Mouse (Mus musculus) liver, embryonic 14.5 days (tissue): Measurements from ENCODE around the gene Cyp3a41a. TPM values are rescaled to one million over a fixed set of nuclear protein-coding genes. Genes with fewer than 3 reads are reported as not detected.
"Not testable (repeated sequence)": the region's sequence is repeated elsewhere in the genome, so short reads cannot be mapped to it uniquely, and the experiment has no call there.

Source experiments
- ATAC-seq: fragments of 200-750 bp; cut with Nextera tagmentation; 2 replicates; pipeline ENCODE4 v1.8.0; 2017; ENCODE audit warnings: moderate number of reproducible peaks, mild to moderate bottlenecking, moderate library complexity; ENCODE audit not compliant: insufficient read depth
- DNase-seq, 3 experiments: peaks; one replicate each; pipeline ENCODE4 v3.0.0-alpha.2; 2012 to 2013; ENCODE audit warnings: low read depth in 3 of 3, low spot score in 3 of 3
- H3K27ac ChIP-seq: fragments of 300-500 bp; sonication (generic); 2 replicates; pipeline ENCODE4 v1.5.1; 2014; ENCODE audit warnings: moderate library complexity, mild to moderate bottlenecking, control low read depth, inconsistent platforms
- H3K27me3 ChIP-seq: fragments of 300-500 bp; sonication (generic); 2 replicates; pipeline ENCODE4 v1.6.1; 2014; ENCODE audit warnings: mild to moderate bottlenecking, low read length, moderate library complexity; ENCODE audit not compliant: control insufficient read depth, insufficient read depth
- H3K36me3 ChIP-seq: fragments of 300-500 bp; sonication (generic); replicated peaks from 2 replicates; pipeline ENCODE4 v1.6.1; 2014; ENCODE audit warnings: low read depth; ENCODE audit not compliant: control insufficient read depth, insufficient read depth
- H3K4me1 ChIP-seq, 2 experiments: fragments of 200-500 bp in 1 of 2; fragments of 300-500 bp in 1 of 2; sonication (generic) in 1 of 2; replicated peaks; 2 replicates each; pipeline ENCODE4 v1.6.1; 2012 to 2014; ENCODE audit warnings: antibody characterized with exemption in 1 of 2, inconsistent platforms in 1 of 2, low read length in 1 of 2; ENCODE audit not compliant: control insufficient read depth in 2 of 2, insufficient read depth in 2 of 2
- H3K4me2 ChIP-seq: fragments of 300-500 bp; sonication (generic); 2 replicates; pipeline ENCODE4 v1.6.1; 2014; ENCODE audit warnings: low read depth, mild to moderate bottlenecking, control low read depth, moderate library complexity
- H3K4me3 ChIP-seq, 2 experiments: fragments of 200-500 bp in 1 of 2; fragments of 300-500 bp in 1 of 2; sonication (generic) in 1 of 2; 2 replicates each; pipeline ENCODE4 v1.5.1; 2012 to 2014; ENCODE audit warnings: low read depth in 2 of 2, low read length in 2 of 2, mild to moderate bottlenecking in 2 of 2, control low read depth in 1 of 2, inconsistent platforms in 1 of 2, moderate library complexity in 1 of 2; ENCODE audit not compliant: insufficient read depth in 1 of 2
- H3K9ac ChIP-seq: fragments of 300-500 bp; sonication (generic); replicated peaks from 2 replicates; pipeline ENCODE4 v1.6.1; 2014; ENCODE audit warnings: mild to moderate bottlenecking, control low read depth, moderate library complexity
- H3K9me3 ChIP-seq: fragments of 300-500 bp; sonication (generic); 2 replicates; pipeline ENCODE4 v1.6.1; 2016; ENCODE audit warnings: low read length, mixed read lengths; ENCODE audit not compliant: control insufficient read depth
- CTCF ChIP-seq: IDR thresholded peaks from 2 replicates; pipeline ENCODE4 v1.5.1; 2016; ENCODE audit warnings: antibody characterized with exemption, low read depth, control low read depth
- EP300 ChIP-seq: IDR thresholded peaks from 2 replicates; pipeline ENCODE4 v1.6.1; 2016; ENCODE audit warnings: antibody characterized with exemption, low read depth
- WGBS: fragments of 180-500 bp; shearing (Covaris S2); extraction: QIAGEN DNeasy Blood & Tissue Kit; methylation state at CpG from one replicate; pipeline ENCODE4 v1.1.7; 2014; ENCODE audit not compliant: insufficient replicate concordance; 5-methylcytosine and 5-hydroxymethylcytosine counted together
- polyA plus RNA-seq, 2 experiments: library from polyadenylated mRNA; depleted of rRNA in 1 of 2; stranded (reverse) in 1 of 2; unstranded in 1 of 2; fragments of >200 nt; fragmentation: Nextera tagmentation in 1 of 2; extraction: Ambion mirVana in 1 of 2; gene quantifications; 2 replicates each; pipeline versions ENCODE4 v1.2.1 to v1.2.3; 2012 to 2014

Gene Cyp3a41a
- polyA plus RNA-seq (2012; rRNA removed) (0.02 TPM in 1 of 2 replicates, not detected in the other), polyA plus RNA-seq (2014; fragmentation: Nextera tagmentation; extraction: Ambion mirVana) (0.10 and 0.21 TPM in 2 replicates)

DNA sequence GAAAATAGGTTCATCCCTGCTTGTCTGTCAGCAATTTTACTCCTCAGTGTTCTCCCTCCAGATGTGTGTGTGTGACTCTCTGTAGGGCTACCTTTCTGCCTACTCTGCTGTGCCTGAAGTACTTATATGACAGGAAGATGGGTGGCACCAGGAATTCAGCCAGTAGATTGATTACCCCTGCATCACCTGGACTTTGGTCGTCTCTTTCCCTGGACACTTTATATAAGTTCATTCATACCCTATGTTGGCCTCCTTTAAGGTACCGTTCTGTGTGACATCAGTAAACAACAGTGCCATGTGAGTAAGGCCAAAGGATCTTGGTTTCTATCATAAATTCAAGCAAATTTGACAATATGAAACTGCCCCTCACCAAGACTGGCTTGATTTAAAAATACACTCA lies at the start of gene Cyp3a41a:
Cyp3a41a (minus strand) TSS at position 101 of the 400 bp plus-strand sequence.
- 60% methylated on average over 1 of the region's 2 CpGs for WGBS
- DNase-seq, H3K27ac ChIP-seq, H3K9ac ChIP-seq, H3K36me3 ChIP-seq, H3K4me1 ChIP-seq, H3K27me3 ChIP-seq, H3K9me3 ChIP-seq, ATAC-seq, H3K4me2 ChIP-seq, H3K4me3 ChIP-seq: not testable (repeated sequence)

DNA sequence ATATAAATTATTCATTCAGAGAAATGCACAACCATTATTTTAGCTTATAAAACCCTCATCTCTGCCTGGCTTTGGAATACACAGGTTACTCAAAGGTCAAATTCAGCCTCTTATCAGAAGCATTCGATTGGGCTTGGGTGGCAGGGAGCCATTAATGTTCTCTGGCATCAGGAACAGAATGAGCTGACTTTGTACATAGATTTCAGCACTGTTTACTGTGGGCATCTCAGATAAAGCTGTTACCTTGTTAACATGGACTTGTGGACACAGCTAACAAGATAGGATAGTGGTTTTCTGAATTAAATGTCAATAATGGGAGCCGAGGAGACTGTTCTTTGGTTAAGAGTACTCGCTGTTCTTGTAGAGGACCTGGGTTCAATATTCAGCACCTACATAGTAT lies 17.6 kb upstream of the Cyp3a41a start:
- 58% methylated on average over 3 of the region's 3 CpGs for WGBS
- H3K4me3 ChIP-seq, H3K36me3 ChIP-seq, H3K9ac ChIP-seq, H3K4me1 ChIP-seq, H3K9me3 ChIP-seq, ATAC-seq, DNase-seq, H3K27me3 ChIP-seq, H3K27ac ChIP-seq, H3K4me2 ChIP-seq: not testable (repeated sequence)

DNA sequence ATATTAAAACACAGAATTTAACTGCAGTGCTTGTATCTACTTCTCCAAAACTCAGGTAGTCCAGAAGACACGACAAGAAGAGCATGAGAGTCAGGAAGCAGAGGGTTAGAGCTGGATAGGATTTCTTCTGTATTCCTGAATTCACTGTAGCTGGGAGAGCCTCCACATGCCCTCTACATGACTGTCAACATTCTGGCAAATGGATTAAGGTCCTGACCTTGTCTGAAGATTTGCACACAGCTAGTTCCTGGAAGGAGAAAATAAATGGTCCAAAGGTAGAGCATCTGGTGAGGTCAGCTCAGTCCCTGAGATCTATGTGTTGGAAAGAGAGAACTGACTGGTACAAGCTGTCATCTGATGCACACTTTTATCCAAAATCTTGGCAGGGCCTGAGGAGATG lies 5.6 kb downstream of the Cyp3a41a start:
- not testable (repeated sequence) for H3K4me2 ChIP-seq, H3K9ac ChIP-seq, H3K36me3 ChIP-seq, H3K27ac ChIP-seq, H3K9me3 ChIP-seq, H3K4me1 ChIP-seq, H3K27me3 ChIP-seq, H3K4me3 ChIP-seq, DNase-seq, ATAC-seq
- 26% methylated on average over 1 of the region's 1 CpGs for WGBS

DNA sequence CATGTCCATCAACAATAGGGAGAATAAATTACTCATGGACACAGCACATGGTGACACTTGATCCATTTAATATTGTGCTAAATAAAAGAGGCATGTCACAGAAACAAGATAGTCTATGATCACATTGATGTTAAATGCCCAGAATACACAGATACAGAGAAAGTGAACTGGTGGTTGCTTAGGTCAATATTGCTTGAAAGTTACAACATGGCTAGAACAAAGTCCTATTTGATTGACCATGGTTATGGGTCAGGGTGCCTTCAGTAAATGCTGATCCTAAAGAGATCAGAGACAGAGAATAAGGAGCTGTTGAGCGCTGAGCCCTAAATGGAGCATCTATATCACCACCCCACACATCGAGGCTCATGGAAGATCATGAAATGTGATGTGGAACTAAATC lies 12.6 kb downstream of the Cyp3a41a start:
- H3K4me3 ChIP-seq, H3K27ac ChIP-seq, H3K4me2 ChIP-seq, ATAC-seq, H3K36me3 ChIP-seq, H3K27me3 ChIP-seq, H3K9ac ChIP-seq, DNase-seq, H3K4me1 ChIP-seq, H3K9me3 ChIP-seq: not testable (repeated sequence)
- 59% methylated on average over 2 of the region's 2 CpGs for WGBS

DNA sequence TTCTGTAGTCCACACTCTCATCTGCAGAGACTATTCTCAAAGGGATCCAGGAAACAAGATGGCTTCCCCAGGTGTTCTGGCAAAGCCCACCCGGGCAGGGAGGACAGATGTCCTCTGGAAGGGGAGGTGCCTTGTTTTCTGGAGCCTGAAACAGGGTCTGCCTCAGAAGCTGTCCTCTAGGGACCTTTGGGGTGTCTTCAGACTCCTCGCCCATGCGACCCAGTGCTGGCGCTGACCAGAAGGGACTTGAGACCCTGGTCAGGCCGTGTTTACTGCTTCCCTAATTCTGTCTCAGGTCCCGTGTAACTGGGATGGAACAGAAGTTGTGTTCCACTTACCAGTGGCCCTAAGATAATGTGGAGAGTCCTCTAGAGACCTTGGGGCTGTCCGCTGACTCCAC lies 57.9 kb downstream of the Cyp3a41a start:
- WGBS = 62% methylated on average over 7 of the region's 7 CpGs

DNA sequence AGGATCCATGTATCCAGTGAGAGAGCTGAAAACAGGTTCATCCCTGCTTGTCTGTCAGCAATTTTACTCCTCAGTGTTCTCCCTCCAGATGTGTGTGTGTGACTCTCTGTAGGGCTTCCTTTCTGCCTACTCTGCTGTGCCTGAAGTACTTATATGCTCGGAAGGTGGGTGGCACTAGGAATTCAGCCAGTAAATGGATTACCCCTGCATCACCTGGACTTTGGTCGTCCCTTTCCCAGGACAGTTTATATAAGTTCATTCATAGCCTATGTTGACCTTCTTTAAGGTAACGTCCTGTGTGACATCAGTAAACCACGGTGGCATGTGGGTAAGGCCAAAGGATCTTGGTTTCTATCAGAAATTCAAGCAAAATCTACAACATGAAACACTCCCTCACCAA lies 72.2 kb downstream of the Cyp3a41a start:
- no peaks in the 10 kb centered on the region for H3K36me3 ChIP-seq
- H3K4me3 ChIP-seq = no peak overlapping the region
- 36% methylated on average over 4 of the region's 4 CpGs for WGBS
- ATAC-seq (no peak), DNase-seq (peak in 1 of 3 experiments; percentile 14)
- H3K27ac ChIP-seq = no peak overlapping the region
- no peak overlapping the region for H3K4me2 ChIP-seq
- no peaks in the 10 kb centered on the region for H3K4me1 ChIP-seq
- H3K9ac ChIP-seq = no peak overlapping the region
- no peak for TF ChIP-seq CTCF
- TF ChIP-seq EP300 = no peak
- H3K27me3 ChIP-seq = no peaks in the 10 kb centered on the region
- H3K9me3 ChIP-seq = no peaks in the 10 kb centered on the region; the same call in 1 of the 2 replicates

More for the DNA sequence above, 57.9 kb downstream of the Cyp3a41a start:
- Histone ChIP-seq H3K4me3 (no peak overlapping the region), H3K4me2 (no peak overlapping the region), H3K36me3 (no peaks in the 10 kb centered on the region), H3K27me3 (no peaks in the 10 kb centered on the region), H3K9me3 (peaks cover 7% of the 10 kb centered on the region), H3K9ac (no peak overlapping the region), H3K4me1 (no peaks in the 10 kb centered on the region), H3K27ac (no peak overlapping the region)
- DNase-seq (no peak), ATAC-seq (no peak)
- no peak for TF ChIP-seq CTCF
- TF ChIP-seq EP300 = no peak

Other genes starting within 250 kb of the Cyp3a41a start
- not detected in 2 replicates for gene Cyp3a41b, start 135.4 kb downstream of the Cyp3a41a start, polyA plus RNA-seq (2012; rRNA removed)
- not detected in 2 replicates for gene Cyp3a41b, start 135.4 kb downstream of the Cyp3a41a start, polyA plus RNA-seq (2014; fragmentation: Nextera tagmentation; extraction: Ambion mirVana)
- not detected in 2 replicates for gene Cyp3a44, start 85.7 kb upstream of the Cyp3a41a start, polyA plus RNA-seq (2012; rRNA removed)
- 0.08 TPM in 1 of 2 replicates, not detected in the other for gene Cyp3a44, start 85.7 kb upstream of the Cyp3a41a start, polyA plus RNA-seq (2014; fragmentation: Nextera tagmentation; extraction: Ambion mirVana)
- 1.2 and 1.9 TPM in 2 replicates for gene Cyp3a11, start 159.8 kb upstream of the Cyp3a41a start, polyA plus RNA-seq (2012; rRNA removed)
- gene Cyp3a11, start 159.8 kb upstream of the Cyp3a41a start, polyA plus RNA-seq (2014; fragmentation: Nextera tagmentation; extraction: Ambion mirVana) = 5.9 and 9.1 TPM in 2 replicates